Mouse (Mus musculus): ENCODE results near the gene Trim2.

DNA sequence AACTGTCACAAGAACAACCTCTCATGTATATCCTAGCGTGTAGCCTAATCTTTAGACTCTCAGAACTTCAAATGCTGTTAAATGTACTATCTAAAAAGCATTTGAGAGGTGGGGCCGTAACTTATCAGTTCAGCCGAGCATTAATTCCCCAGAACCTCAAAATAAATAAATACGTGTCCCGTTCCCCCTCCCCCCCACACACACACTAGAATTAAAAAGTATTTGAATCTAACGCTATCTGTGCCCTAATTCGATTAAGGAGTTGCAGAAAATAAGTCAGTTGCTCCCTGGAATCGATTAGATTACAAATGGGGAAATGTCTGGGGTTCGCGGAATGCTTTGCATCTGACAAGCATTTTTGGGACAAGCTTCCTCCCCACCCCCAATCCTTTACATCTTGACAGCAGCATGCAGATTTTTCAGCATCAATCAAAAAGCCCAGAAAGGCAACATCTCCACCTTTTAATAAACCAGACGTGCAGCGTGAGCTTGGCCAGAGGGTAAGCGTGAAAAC lies 48.1 kb downstream of the Trim2 start:
- no peak for TF ChIP-seq USF1 (IDR thresholded peaks at IDR 0.05; ENCODE audit: low read depth)
- TF ChIP-seq POLR2A (IDR thresholded peaks at IDR 0.05; ENCODE audit: insufficient read length, low read depth), result no peak
- TF ChIP-seq MYOD1 (IDR thresholded peaks at IDR 0.05; ENCODE audit: control insufficient read depth in 1 of 3, insufficient read length in 2 of 3, low read depth in 2 of 3), result no peak
- TF ChIP-seq MAX (IDR thresholded peaks at IDR 0.05; ENCODE audit: low read depth), result no peak
- TF ChIP-seq E2F4 (IDR thresholded peaks at IDR 0.05; ENCODE audit: insufficient read depth), result no peak
- no peak for TF ChIP-seq REST (IDR thresholded peaks at IDR 0.05; ENCODE audit: insufficient read depth, insufficient read length)
- no peak for TF ChIP-seq TCF12 (IDR thresholded peaks at IDR 0.05; ENCODE audit: insufficient read depth, poor library complexity, severe bottlenecking)
- TF ChIP-seq POLR2AphosphoS2 (IDR thresholded peaks at IDR 0.05; ENCODE audit: insufficient read length, low read depth), result no peak
- no peak for TF ChIP-seq TCF3 (IDR thresholded peaks at IDR 0.05; ENCODE audit: insufficient read length, low read depth)
- no peak for TF ChIP-seq CEBPB (IDR thresholded peaks at IDR 0.05; ENCODE audit: insufficient read depth, poor library complexity, severe bottlenecking)
- TF ChIP-seq SRF (IDR thresholded peaks at IDR 0.05; ENCODE audit: control insufficient read depth, insufficient read length, low read depth), result no peak

Data from myocyte (in vitro differentiated cells).